ENCODE assay signal across 12 mouse cellular contexts in the genomic region with DNA sequence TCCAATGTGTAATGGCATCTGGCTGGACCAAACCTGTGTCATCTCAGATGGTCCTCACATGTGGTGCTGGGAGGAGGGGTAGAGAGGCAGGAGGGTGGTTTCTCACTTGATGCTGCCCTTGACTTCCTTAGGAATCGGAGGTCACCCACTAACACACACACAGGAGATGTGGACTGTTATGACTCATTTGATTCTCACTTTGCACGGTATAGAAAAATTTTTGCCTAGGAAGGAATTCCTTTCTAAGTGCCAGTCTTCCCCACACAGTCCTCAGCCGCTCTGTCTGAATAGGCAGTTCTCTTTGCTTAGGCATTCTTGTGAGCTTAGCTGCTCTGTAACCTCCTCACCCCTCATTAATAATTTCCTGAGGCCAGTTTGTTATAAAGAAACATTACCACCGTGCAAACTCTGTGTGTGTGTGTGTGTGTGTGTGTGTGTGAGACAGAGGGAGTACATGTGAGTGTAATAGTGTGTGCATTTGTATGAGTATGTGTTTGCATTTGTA. TPM values are rescaled to one million over a fixed set of nuclear protein-coding genes. Genes with fewer than 3 reads are reported as not detected.
DNase-seq lines count a peak whose midpoint lies in the region; ATAC-seq and TF ChIP-seq lines count a peak whose summit lies in the region.
"Had no signal": no experiment of that assay in that cellular context is flagged by ENCODE, and none has a peak within 500 bp of the region (broad histone marks: within the 10 kb centered on the region; RNA-seq: fewer than 3 reads in every experiment).

No protein-coding gene starts in this region.

- no peak for DNase-seq in forebrain, embryonic 10.5 days (ENCODE audit: extremely low spot score, low spot score)
- no peak for DNase-seq in forebrain, postnatal 0 days
- DNase-seq in 3T3-L1 (ENCODE audit: low read depth, low spot score), result peak; percentile 92
- DNase-seq in forebrain, embryonic 11.5 days (ENCODE audit: low spot score), result no peak
- DNase-seq in kidney, postnatal 4 days, result peak; percentile 37 to 58
- DNase-seq in MN1 (ENCODE audit: low spot score), result no peak
- DNase-seq in natural killer cell, adult 2 months (ENCODE audit: low spot score in 2 of 2), result no peak
- DNase-seq in adrenal gland, adult 2 months, result no peak
- DNase-seq: adrenal gland, postnatal 14 days; cerebellum, postnatal 10 days; gastrocnemius, adult 2 months had no signal

- H3K4me1 ChIP-seq in forebrain, embryonic 10.5 days, result peaks cover 14% of the 10 kb centered on the region
- no peaks in the 10 kb centered on the region for H3K4me1 ChIP-seq in forebrain, postnatal 0 days (ENCODE audit: insufficient read depth)
- no peaks in the 10 kb centered on the region for H3K4me1 ChIP-seq in forebrain, embryonic 11.5 days (replicated peaks; ENCODE audit: control insufficient read depth, insufficient read depth, low read length)

- no peaks in the 10 kb centered on the region for H3K36me3 ChIP-seq in forebrain, embryonic 10.5 days (replicated peaks)
- no peaks in the 10 kb centered on the region for H3K36me3 ChIP-seq in forebrain, postnatal 0 days (ENCODE audit: insufficient read depth)
- H3K36me3 ChIP-seq in forebrain, embryonic 11.5 days (ENCODE audit: control insufficient read depth, insufficient read depth, low read length), result no peaks in the 10 kb centered on the region

- H3K27ac ChIP-seq in forebrain, embryonic 10.5 days, result peak overlapping the region; percentile 11; the same call in 1 of the 2 replicates
- no peak overlapping the region for H3K27ac ChIP-seq in forebrain, postnatal 0 days (ENCODE audit: low read depth, low read length)
- no peak overlapping the region for H3K27ac ChIP-seq in forebrain, embryonic 11.5 days (ENCODE audit: low read depth, low read length)
- H3K27ac ChIP-seq: gastrocnemius, adult 2 months; liver, embryonic 14.5 days had no signal

- 53% methylated on average over 4 of the region's 4 CpGs for WGBS in forebrain, embryonic 10.5 days
- 29% methylated on average over 4 of the region's 4 CpGs for WGBS in forebrain, postnatal 0 days
- WGBS in forebrain, embryonic 11.5 days, result 37% methylated on average over 4 of the region's 4 CpGs

- H3K4me3 ChIP-seq in forebrain, embryonic 10.5 days, result no peak overlapping the region
- H3K4me3 ChIP-seq in forebrain, postnatal 0 days (ENCODE audit: low read depth, low read length), result no peak overlapping the region
- H3K4me3 ChIP-seq in forebrain, embryonic 11.5 days (ENCODE audit: low read depth, low read length), result no peak overlapping the region
- H3K4me3 ChIP-seq: gastrocnemius, adult 2 months had no signal

- no peak for ATAC-seq in forebrain, postnatal 0 days
- peak; percentile 65; the same call in 1 of the 2 replicates for ATAC-seq in forebrain, embryonic 11.5 days (replicated peaks; ENCODE audit: low FRiP score)

- no peaks in the 10 kb centered on the region for H3K9me3 ChIP-seq in forebrain, embryonic 10.5 days
- no peaks in the 10 kb centered on the region for H3K9me3 ChIP-seq in forebrain, postnatal 0 days (ENCODE audit: low read length)
- H3K9me3 ChIP-seq in forebrain, embryonic 11.5 days (ENCODE audit: control insufficient read depth, low read length), result no peaks in the 10 kb centered on the region

- H3K4me2 ChIP-seq in forebrain, postnatal 0 days (ENCODE audit: low read depth), result no peak overlapping the region
- no peak overlapping the region for H3K4me2 ChIP-seq in forebrain, embryonic 11.5 days (ENCODE audit: low read depth, low read length, severe bottlenecking)

- no peak overlapping the region for H3K9ac ChIP-seq in forebrain, postnatal 0 days
- H3K9ac ChIP-seq in forebrain, embryonic 11.5 days (ENCODE audit: low read length), result no peak overlapping the region
- H3K9ac ChIP-seq: liver, embryonic 14.5 days had no signal

- no peak for TF ChIP-seq CTCF in forebrain, postnatal 0 days (IDR thresholded peaks at IDR 0.05; ENCODE audit: low read depth)

- no peaks in the 10 kb centered on the region for H3K27me3 ChIP-seq in forebrain, embryonic 10.5 days (ENCODE audit: poor library complexity, severe bottlenecking)
- no peaks in the 10 kb centered on the region for H3K27me3 ChIP-seq in forebrain, postnatal 0 days (ENCODE audit: insufficient read depth, low read length)
- H3K27me3 ChIP-seq in forebrain, embryonic 11.5 days (ENCODE audit: control insufficient read depth, insufficient read depth, low read length), result no peaks in the 10 kb centered on the region

RNA-seq across cellular contexts. Expression of a gene that starts 22.4 kb away (rescaled TPM):
- 11.3 and 13.4 TPM in 2 replicates for polyA plus RNA-seq in forebrain, embryonic 10.5 days (2016; fragmentation: Nextera tagmentation; extraction: Ambion mirVana)
- 4.8 and 7.2 TPM in 2 replicates for total RNA-seq in forebrain, postnatal 0 days (2014; rRNA removed)
- polyA plus RNA-seq in forebrain, postnatal 0 days (2015; fragmentation: Nextera tagmentation; extraction: Ambion mirVana), result 6.3 and 6.7 TPM in 2 replicates
- polyA plus RNA-seq in forebrain, embryonic 11.5 days (2014; fragmentation: Nextera tagmentation; extraction: Ambion mirVana), result 11.2 and 12.6 TPM in 2 replicates
- total RNA-seq in adrenal gland, adult 2 months (2021), result 10 to 100 TPM in 1 of 2 experiments, 1 to 10 TPM in 1; 6.0 to 11.3 TPM
- 4.1 and 4.9 TPM in 2 replicates for polyA plus RNA-seq in adrenal gland, adult 2 months (2012; rRNA removed)

Comparison
In these comparisons a context has a peak if more than half of its experiments do, and no peak if none do; other contexts are left out.
1. DNase-seq: peak in 3T3-L1 (single experiment) and kidney, postnatal 4 days (2 of 2); none in forebrain, embryonic 10.5 days (single experiment), forebrain, postnatal 0 days (single experiment), forebrain, embryonic 11.5 days (single experiment), MN1 (single experiment), natural killer cell, adult 2 months (0 of 2) and adrenal gland, adult 2 months (single experiment).